Mouse (Mus musculus): ENCODE results near the gene Pmvk. TPM values are rescaled to one million over a fixed set of nuclear protein-coding genes. Genes with fewer than 3 reads are reported as not detected.

Pmvk gene
- polyA plus RNA-seq, 2 experiments: 32.1 to 32.2 TPM

DNA sequence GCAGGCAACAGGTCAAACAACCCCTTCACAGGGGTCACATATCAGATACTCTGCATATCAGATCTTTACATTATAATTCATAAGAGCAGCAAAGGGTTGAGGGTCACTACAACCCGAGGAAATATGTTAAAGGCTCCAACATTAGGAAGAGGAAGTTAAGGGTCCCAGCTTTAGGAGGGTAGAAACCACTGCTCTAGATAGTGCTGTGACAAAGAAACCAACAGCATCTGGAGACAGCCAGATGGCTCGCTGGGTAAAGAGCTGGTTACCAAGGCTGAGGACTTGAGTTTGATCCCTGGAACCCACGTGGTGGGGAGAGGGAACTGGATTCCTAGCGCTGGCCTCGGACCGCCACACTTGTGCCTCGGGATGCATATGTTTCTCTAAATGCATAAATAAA, 17.9 kb downstream of the Pmvk start:
- WGBS (ENCODE audit: insufficient replicate concordance): 34% methylated on average over 7 of the region's 7 CpGs
- Histone ChIP-seq H3K9ac (replicated peaks) (no peak overlapping the region), H3K4me3 (ENCODE audit: insufficient read depth in 1 of 2, low read depth in 2 of 2, low read length in 2 of 2) (no peak overlapping the region), H3K9me3 (ENCODE audit: control insufficient read depth, low read length) (no peaks in the 10 kb centered on the region), H3K4me2 (ENCODE audit: low read depth) (no peak overlapping the region), H3K27me3 (ENCODE audit: control insufficient read depth, insufficient read depth, low read length) (no peaks in the 10 kb centered on the region), H3K27ac (no peak overlapping the region), H3K36me3 (replicated peaks; ENCODE audit: control insufficient read depth, insufficient read depth, low read depth) (no peaks in the 10 kb centered on the region; the same call in 1 of the 2 replicates), H3K4me1 (replicated peaks; ENCODE audit: control insufficient read depth in 2 of 2, insufficient read depth in 2 of 2, low read length in 1 of 2) (no peaks in the 10 kb centered on the region)
- TF ChIP-seq EP300 (IDR thresholded peaks at IDR 0.05; ENCODE audit: low read depth) (no peak), CTCF (IDR thresholded peaks at IDR 0.05; ENCODE audit: low read depth) (no peak)
- no peak for ATAC-seq (ENCODE audit: insufficient read depth)
- no peak for DNase-seq (ENCODE audit: low read depth in 3 of 3, low spot score in 3 of 3)

DNA sequence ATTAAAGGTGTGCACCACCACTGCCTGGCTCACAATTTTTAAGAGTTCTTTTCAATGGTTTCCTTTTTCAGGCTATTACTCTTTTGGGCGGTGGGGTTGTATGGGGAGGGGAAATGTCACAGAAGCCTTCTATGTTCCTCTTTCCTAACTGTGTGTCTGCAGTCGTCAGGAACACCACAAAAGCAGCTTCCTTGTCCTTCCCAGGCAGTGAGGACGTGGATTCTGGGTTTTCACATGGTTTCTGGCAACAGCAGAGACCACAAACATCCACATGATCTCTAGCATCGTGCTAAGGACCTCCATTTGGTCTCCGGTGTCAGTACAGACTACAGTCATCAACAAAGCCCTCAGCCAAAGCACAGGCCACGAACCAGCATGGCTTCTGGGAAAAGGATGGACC, 19.5 kb downstream of the Pmvk start:
- Histone ChIP-seq H3K27ac (no peak overlapping the region), H3K9me3 (ENCODE audit: control insufficient read depth, low read length) (no peaks in the 10 kb centered on the region), H3K4me2 (ENCODE audit: low read depth) (no peak overlapping the region), H3K4me1 (replicated peaks; ENCODE audit: control insufficient read depth in 2 of 2, insufficient read depth in 2 of 2, low read length in 1 of 2) (no peaks in the 10 kb centered on the region), H3K4me3 (ENCODE audit: insufficient read depth in 1 of 2, low read depth in 2 of 2, low read length in 2 of 2) (no peak overlapping the region), H3K36me3 (replicated peaks; ENCODE audit: control insufficient read depth, insufficient read depth, low read depth) (no peaks in the 10 kb centered on the region), H3K9ac (replicated peaks) (no peak overlapping the region), H3K27me3 (ENCODE audit: control insufficient read depth, insufficient read depth, low read length) (no peaks in the 10 kb centered on the region)
- ATAC-seq (ENCODE audit: insufficient read depth) (no peak), DNase-seq (ENCODE audit: low read depth in 3 of 3, low spot score in 3 of 3) (no peak)
- 30% methylated on average over 6 of the region's 6 CpGs for WGBS (ENCODE audit: insufficient replicate concordance)
- TF ChIP-seq EP300 (IDR thresholded peaks at IDR 0.05; ENCODE audit: low read depth) (no peak), CTCF (IDR thresholded peaks at IDR 0.05; ENCODE audit: low read depth) (no peak)

DNA sequence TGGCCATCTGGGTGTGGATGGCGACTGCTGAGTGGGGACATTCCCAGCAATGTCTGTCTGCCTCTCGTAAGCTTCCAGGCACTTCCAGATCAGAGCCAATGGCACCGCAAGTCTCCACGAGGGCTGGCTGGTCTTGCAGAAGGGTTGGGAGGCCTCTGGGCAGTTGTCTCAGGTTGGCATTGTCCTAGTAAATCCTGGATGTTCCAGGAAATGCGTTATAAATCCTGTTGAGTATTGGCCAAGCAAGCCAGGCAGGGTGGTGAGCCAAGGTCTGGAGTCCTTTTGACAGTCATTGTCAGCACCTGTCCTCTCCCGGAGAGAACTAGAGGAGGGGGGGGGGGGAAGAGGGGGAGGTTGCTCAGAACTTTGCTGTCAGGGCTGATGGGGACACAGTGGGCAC, 24.7 kb downstream of the Pmvk start:
- no peak overlapping the region for H3K4me2 ChIP-seq (ENCODE audit: low read depth)
- no peaks in the 10 kb centered on the region for H3K4me1 ChIP-seq (replicated peaks; ENCODE audit: control insufficient read depth in 2 of 2, insufficient read depth in 2 of 2, low read length in 1 of 2)
- WGBS (ENCODE audit: insufficient replicate concordance): 62% methylated on average over 6 of the region's 6 CpGs
- H3K9me3 ChIP-seq (ENCODE audit: control insufficient read depth, low read length): no peaks in the 10 kb centered on the region
- no peak overlapping the region for H3K27ac ChIP-seq
- no peaks in the 10 kb centered on the region for H3K27me3 ChIP-seq (ENCODE audit: control insufficient read depth, insufficient read depth, low read length)
- no peak for TF ChIP-seq CTCF (IDR thresholded peaks at IDR 0.05; ENCODE audit: low read depth)
- TF ChIP-seq EP300 (IDR thresholded peaks at IDR 0.05; ENCODE audit: low read depth): no peak
- no peak for DNase-seq (ENCODE audit: low read depth in 3 of 3, low spot score in 3 of 3)
- H3K9ac ChIP-seq (replicated peaks): no peak overlapping the region
- ATAC-seq (ENCODE audit: insufficient read depth): no peak
- no peaks in the 10 kb centered on the region for H3K36me3 ChIP-seq (replicated peaks; ENCODE audit: control insufficient read depth, insufficient read depth, low read depth)
- no peak overlapping the region for H3K4me3 ChIP-seq (ENCODE audit: insufficient read depth in 1 of 2, low read depth in 2 of 2, low read length in 2 of 2)

- no peaks in the 10 kb centered on the region for H3K9me3 ChIP-seq (ENCODE audit: control insufficient read depth, low read length)
- H3K27ac ChIP-seq: no peak overlapping the region
- no peaks in the 10 kb centered on the region; the same call in 1 of the 2 replicates for H3K27me3 ChIP-seq (ENCODE audit: control insufficient read depth, insufficient read depth, low read length)
- no peak overlapping the region for H3K4me2 ChIP-seq (ENCODE audit: low read depth)
- H3K4me1 ChIP-seq (replicated peaks; ENCODE audit: control insufficient read depth in 2 of 2, insufficient read depth in 2 of 2, low read length in 1 of 2): no peaks in the 10 kb centered on the region
- H3K4me3 ChIP-seq (ENCODE audit: insufficient read depth in 1 of 2, low read depth in 2 of 2, low read length in 2 of 2): no peak overlapping the region
- no peak overlapping the region for H3K9ac ChIP-seq (replicated peaks)
- DNase-seq (ENCODE audit: low read depth in 3 of 3, low spot score in 3 of 3) (peak in 2 of 3 experiments; percentile 30 to 35), ATAC-seq (ENCODE audit: insufficient read depth) (no peak)
- H3K36me3 ChIP-seq (replicated peaks; ENCODE audit: control insufficient read depth, insufficient read depth, low read depth): no peaks in the 10 kb centered on the region
- peak; percentile 85 for TF ChIP-seq CTCF (IDR thresholded peaks at IDR 0.05; ENCODE audit: low read depth)
- no peak for TF ChIP-seq EP300 (IDR thresholded peaks at IDR 0.05; ENCODE audit: low read depth)
- WGBS (ENCODE audit: insufficient replicate concordance): 34% methylated on average over 2 of the region's 2 CpGs
Observed at GRCm38 (mm10) chr3:89481488-89481887, 27.1 kb downstream of the Pmvk start.

GRCm38 (mm10) chr3:89482249-89482648, 27.9 kb downstream of the Pmvk start:
- H3K9ac ChIP-seq (replicated peaks): no peak overlapping the region
- 64% methylated on average over 5 of the region's 5 CpGs for WGBS (ENCODE audit: insufficient replicate concordance)

More at GRCm38 (mm10) chr3:89482249-89482648, 27.9 kb downstream of the Pmvk start:
- Histone ChIP-seq H3K27me3 (ENCODE audit: control insufficient read depth, insufficient read depth, low read length) (no peaks in the 10 kb centered on the region; the same call in none of the 2 replicates), H3K9me3 (ENCODE audit: control insufficient read depth, low read length) (no peaks in the 10 kb centered on the region), H3K36me3 (replicated peaks; ENCODE audit: control insufficient read depth, insufficient read depth, low read depth) (no peaks in the 10 kb centered on the region), H3K27ac (no peak overlapping the region), H3K4me3 (ENCODE audit: insufficient read depth in 1 of 2, low read depth in 2 of 2, low read length in 2 of 2) (no peak overlapping the region), H3K4me2 (ENCODE audit: low read depth) (no peak overlapping the region), H3K4me1 (replicated peaks; ENCODE audit: control insufficient read depth in 2 of 2, insufficient read depth in 2 of 2, low read length in 1 of 2) (no peaks in the 10 kb centered on the region)
- TF ChIP-seq EP300 (IDR thresholded peaks at IDR 0.05; ENCODE audit: low read depth) (no peak), CTCF (IDR thresholded peaks at IDR 0.05; ENCODE audit: low read depth) (no peak)
- DNase-seq (ENCODE audit: low read depth in 3 of 3, low spot score in 3 of 3) (no peak), ATAC-seq (ENCODE audit: insufficient read depth) (no peak)
